Mouse (Mus musculus) midbrain, embryonic 16.5 days (tissue): Measurements from ENCODE around the gene Mapk1ip1l. TPM values are rescaled to one million over a fixed set of nuclear protein-coding genes. Genes with fewer than 3 reads are reported as not detected.

Source experiments
- polyA plus RNA-seq: library from polyadenylated mRNA; unstranded; fragments of >200 nt; fragmentation: Nextera tagmentation; extraction: Ambion mirVana; gene quantifications from 2 replicates; pipeline ENCODE4 v1.2.1, GENCODE M21; 2015

The Mapk1ip1l gene
- polyA plus RNA-seq, 1 experiment from 2014 or later: 47.3 TPM

Other genes starting within 250 kb of the Mapk1ip1l start
- 5.3 and 6.0 TPM in 2 replicates for gene Gch1, start 108.9 kb upstream of the Mapk1ip1l start, polyA plus RNA-seq
- gene Wdhd1, start 21.4 kb upstream of the Mapk1ip1l start, polyA plus RNA-seq: 14.5 and 17.7 TPM in 2 replicates
- 1.7 and 1.9 TPM in 2 replicates for gene Socs4, start 21.3 kb upstream of the Mapk1ip1l start, polyA plus RNA-seq
- 2.6 and 5.0 TPM in 2 replicates for gene Lgals3, start 69.5 kb downstream of the Mapk1ip1l start, polyA plus RNA-seq
- 3.8 and 4.4 TPM in 2 replicates for gene Dlgap5, start 120.1 kb downstream of the Mapk1ip1l start, polyA plus RNA-seq
- 30.0 and 32.6 TPM in 2 replicates for gene Fbxo34, start 152.2 kb downstream of the Mapk1ip1l start, polyA plus RNA-seq